Mouse (Mus musculus): Measurements from ENCODE around the gene Nkain2.

Nkain2 gene

DNA sequence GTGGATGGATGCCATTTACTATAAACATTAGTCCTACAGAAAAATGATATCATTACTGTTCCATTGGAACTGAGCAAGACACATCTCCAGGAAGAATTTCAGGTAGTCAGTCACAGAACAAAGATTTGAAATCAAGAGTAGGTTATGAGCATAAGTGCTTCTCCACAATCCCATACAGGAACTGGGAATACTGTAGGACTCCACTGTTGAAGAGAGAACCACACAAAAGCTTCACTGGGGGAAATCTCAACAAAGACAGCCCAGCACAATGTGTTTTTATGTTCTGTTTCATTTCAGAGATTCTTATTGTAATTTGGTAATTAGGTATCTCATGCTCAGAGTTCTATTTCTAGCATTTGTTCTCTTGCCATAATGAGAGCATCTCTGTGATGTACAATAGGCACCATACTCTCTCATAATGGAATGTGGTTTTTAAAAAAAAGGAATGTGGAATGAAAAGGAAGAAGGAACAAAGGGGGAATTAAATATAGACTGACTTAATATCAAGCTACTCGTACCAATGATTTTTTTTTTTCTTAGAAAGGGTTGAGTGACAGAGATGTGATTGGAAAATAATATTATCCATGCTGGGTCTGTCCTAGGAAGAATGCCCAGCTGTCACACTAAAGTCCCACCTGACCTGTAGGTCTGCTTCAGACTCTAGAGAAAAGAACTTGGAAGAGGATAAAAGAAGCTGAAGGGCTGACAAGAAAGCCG lies 313.5 kb downstream of the Nkain2 start:
- DNase-seq (ENCODE audit: low read depth, low spot score): no peak

DNA sequence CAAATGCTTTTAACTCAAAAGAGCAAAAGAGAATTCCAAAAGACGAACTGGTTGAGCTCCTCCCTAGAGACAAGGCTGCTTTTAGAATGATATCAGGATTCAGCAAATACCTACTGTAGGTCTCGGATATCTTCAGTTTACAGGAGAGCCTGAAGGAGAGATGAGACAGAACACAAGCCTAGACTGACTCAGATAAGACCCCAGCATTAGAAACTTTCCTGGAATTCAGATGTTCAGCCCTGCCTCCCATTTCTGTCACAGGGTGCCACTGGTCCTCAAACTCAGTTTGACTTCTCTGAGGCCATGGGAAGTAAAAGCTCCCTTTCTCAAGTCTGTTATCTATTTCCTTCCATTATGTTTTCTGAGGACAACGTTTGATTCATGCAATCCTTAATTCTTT lies 332.6 kb downstream of the Nkain2 start:
- DNase-seq (ENCODE audit: low read depth, low spot score): no peak

DNA sequence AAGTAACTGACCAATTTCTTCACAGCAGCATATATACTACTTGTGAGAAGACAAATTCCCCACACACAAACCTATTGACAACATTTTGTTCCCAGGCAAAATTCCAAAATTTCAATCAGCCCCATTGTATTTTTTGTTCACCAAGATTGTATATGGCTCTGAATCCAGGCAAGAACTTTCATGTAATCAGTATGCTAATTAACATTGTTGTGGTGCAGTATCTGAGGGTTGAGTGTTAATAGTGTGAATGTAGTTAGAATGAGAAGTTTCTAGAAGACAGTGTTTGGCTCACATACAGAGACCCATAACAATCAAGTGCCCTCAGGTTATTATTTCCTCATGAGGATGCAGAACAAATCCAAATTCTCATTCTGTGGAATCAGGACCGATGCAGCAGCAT lies 354.2 kb downstream of the Nkain2 start:
- DNase-seq (ENCODE audit: low read depth, low spot score): no peak

DNA sequence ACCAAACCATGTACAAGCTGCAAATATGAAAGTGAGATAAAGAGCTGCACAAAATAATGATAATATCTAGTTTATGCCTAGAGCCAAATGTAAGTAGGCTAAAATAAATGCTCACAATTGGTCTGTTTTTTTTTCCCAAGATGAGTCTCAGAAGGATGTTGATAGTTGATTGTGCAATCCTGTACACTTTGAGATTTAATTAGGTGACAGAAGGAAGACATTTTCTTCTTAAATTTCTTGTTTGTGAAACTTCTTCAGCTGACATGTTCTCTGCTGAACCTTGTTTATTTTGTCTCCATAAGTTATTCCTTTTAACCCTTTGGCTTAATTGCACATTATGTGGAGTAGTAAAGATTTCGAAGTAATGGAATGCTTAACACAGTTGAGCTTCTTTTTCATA lies 379.4 kb downstream of the Nkain2 start:
- no peak for DNase-seq (ENCODE audit: low read depth, low spot score)

DNA sequence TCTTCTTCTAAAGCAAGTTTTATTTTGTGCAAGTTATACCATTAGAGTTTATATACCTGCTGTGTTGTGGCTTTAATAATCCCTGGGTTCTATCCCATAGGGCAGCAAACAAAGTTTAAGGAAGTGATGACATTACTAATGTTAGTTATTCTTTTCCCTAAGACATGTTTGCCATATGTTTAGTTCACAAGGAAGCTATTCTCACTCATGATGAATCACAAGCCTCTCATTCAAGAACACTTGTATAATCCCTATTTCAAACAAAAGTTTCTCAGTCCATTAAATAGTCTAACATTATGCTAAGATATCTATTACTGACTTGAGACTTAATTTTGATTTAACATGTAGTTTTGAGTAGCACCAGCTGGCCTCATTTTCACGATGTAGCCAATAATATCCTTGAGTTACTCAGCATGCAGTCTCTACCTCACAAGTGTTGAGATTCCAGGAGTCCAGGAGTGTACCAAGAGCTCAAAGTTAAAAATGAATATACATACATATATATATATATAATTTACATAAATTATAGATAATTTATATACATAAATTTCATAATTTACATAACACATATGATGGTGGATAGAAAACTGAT lies 395.6 kb downstream of the Nkain2 start:
- DNase-seq (ENCODE audit: low read depth, low spot score): no peak

DNA sequence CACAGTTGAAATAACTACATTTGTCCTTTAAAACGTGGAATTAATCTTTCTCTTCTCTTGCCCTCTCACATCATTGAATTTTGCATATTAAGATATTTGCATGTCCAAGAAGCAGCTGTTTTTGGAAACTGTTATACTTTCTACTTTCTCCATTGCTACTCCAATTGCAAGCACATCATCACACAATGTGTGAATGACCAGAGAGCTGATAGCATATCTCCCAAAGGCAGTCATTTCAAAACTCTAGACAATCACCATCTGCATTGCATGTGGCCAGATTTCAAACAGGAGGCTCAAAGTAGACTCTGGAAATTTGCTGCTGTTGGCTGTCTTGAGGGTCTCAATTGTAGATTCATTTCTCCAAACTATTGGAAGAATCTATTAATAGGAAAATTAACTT lies 396.7 kb downstream of the Nkain2 start:
- DNase-seq (ENCODE audit: low read depth, low spot score): no peak

DNA sequence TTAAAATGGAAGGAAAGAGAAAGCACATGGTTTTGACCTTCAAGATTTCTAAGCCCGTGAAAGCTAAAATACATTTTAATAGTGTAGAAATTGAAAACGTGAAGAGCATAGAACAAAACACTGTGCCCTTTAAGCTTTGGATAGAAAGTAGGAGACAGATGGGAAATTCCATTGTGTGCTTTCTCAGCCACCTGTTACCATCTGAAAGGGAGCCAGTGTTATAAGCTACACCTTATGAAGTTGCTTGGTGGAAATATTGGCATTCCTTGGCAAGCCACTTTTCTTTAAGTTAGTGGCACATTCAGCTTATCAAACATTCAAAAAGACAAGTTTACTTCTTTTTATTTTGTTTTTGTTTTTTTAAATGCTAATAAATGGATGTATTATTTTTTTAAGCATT lies 427.5 kb downstream of the Nkain2 start:
- DNase-seq (ENCODE audit: low read depth, low spot score): no peak

DNA sequence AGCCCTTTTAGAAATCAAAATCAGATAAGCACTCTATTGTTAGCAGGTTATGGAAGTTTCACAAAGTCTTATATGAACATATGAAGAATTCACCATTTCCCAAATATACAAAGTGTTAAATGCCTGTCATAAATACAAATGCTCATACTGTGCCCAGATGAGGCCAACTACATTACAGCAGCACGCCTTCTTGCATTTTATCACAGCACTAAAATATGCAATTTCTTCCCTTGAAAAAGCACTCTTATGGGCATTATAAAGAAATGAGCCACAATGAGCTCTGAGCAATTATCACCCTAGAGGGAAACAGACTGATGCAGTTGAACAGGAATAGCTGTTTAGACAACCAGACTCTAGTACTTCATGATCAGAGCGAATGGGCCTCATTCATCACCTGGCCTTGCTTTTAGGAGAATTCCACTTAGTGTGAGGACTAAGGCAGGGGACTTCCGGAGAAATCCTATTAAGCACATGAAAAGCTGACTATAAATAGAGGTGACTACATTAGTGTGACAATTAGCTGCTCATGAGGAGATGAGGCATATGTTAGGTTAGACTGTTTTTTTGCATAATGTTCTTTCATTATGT lies 450.2 kb downstream of the Nkain2 start:
- DNase-seq (ENCODE audit: low read depth, low spot score): no peak

DNA sequence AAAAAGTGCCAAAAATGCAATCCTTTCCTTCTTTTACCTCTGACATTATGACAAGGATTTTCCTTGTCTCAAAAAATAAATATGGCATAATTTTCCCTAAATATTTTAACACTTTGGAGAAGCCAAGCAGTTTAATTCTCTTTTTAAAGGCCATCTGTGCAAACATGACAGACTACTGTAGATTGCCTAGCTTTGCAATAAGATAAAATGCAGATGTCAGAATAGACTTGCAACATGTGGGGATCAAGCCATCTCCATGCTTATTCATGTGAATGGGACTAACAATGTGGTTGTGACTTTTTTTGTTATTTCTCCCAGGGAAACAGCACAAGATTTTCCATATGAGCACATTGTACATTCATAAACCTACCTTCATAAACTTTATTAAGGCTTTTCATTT lies 476.0 kb downstream of the Nkain2 start:
- DNase-seq (ENCODE audit: low read depth, low spot score): no peak

DNA sequence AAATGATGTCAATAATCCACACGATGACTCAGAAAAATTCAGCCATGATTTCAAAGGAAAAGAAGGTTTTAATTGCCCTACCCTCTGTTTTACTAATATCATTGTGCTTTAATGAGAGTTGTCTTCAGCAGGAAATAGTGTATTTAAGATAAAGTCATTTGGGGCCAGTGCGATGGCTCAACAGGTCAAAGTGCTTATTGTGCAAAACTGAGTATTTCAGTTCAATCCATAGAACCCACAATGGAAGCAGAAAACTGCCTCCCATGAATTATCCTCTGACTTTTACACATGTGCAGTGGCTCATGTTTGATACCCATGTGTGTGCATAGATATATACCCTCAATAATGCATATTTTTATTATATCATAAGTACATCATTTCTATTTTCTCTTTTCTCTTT lies 478.9 kb downstream of the Nkain2 start:
- DNase-seq (ENCODE audit: low read depth, low spot score): no peak

DNA sequence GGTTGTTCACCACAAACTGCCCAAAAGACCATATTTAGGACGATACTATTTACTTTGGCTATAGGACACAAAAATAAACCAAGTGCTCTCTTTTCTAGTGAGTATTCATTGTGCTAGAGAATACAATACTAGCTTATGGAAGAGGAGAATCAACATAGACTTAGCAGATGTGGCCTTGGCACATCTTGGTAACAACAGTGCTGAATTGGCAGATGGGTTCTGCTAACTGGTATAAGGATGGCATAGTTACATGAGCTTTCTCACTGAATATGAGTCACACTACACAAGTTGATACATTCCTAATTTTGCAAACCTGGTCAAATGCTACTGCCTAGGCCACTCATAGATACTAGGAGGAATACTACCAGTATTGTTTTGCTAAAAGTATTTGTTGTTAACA lies 489.3 kb downstream of the Nkain2 start:
- DNase-seq (ENCODE audit: low read depth, low spot score): no peak

DNA sequence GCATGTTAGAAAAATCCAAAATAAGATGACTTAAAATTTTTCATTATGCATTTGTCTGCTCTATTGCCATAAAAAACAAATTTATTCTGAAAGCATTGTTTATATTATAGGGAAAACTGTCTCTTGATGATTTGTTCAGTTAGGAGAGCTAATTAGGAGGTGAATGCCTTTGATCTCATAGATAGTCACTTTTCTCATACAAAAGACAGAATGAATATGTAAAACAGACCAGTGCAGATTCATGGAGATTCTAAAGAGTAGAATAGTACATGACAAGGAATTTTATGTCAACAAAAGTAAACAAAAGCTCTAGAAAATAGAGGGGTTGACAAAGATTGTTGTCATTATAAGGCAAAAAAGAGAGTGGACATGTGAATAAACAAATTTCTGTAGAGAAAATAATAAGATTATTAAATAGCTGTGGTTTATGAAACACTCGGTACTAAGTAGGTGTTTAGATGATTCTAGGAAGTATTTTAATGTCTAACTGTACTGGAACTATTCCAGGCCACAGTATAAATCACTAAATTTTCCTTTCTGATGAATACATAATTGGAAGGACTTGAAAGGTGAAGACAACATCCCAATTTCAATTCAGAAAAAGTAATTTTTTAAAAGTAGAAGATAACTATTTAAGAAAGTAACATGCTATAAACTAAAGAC lies 496.3 kb downstream of the Nkain2 start:
- no peak for DNase-seq (ENCODE audit: low read depth, low spot score)

DNA sequence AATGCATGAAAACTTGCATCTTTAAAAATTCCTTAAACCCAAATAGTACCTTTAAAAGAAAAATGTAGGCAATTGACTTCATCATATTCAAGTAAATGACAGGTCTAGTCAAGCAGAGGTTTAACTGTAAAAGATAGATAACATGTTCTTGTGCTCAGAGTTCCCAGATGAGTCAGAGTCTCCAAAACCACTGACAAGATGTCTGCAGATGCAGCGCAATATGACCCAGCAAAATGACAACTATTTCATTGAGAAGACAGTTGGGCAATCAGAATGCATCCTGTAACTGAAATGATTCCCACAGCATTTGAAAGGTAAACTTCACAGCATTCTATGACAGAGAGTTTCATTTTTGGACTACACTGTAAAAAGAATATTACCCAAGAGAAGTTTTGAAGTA lies 496.9 kb downstream of the Nkain2 start:
- no peak for DNase-seq (ENCODE audit: low read depth, low spot score)

DNA sequence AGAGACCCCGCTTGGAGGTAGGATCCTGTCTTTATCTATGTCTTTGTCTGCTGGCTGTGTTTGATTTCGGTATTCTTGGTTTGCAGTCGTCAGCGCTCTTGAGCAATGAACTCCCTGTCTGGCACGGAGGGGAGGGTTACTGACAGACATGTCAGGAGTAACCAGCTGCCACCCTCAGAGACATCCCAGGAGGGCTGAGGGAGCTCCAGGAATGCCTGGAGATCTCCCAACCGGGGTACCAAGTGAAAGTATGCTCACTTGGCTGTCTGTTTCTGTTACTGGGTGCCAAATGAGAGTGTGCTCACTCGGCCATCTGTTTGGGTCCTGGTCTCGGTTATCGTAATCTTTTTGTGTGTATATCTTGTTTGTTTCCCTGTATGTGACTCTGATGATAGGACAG lies 577.5 kb downstream of the Nkain2 start:
- no peak for DNase-seq (ENCODE audit: low read depth, low spot score)

DNA sequence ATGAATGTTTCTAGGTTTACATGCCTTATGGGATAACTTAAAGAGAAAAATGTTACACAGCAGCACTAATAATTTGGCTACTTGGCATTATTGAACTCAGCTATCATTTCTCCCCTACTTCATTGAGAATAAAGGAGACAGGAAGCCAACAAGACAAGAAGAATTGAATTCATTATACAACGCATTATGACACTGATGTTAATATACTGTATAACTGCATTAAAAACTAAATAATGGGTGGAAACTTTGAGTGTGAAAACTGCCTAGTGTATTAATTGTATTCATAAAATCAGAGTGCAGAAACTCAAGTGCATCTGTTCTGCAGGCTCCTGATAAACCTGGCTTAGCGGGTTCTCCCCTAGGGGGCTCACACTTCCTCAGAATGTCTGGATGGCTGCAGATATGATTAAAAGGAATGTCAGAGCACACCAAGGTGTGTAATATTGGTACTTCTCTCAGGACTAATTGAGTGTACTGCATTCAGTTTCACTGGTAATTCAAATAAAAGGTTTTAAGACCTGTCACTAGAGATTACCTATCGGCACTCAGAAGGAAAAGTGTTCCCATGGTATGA lies 589.2 kb downstream of the Nkain2 start:
- DNase-seq (ENCODE audit: low read depth, low spot score): no peak

DNA sequence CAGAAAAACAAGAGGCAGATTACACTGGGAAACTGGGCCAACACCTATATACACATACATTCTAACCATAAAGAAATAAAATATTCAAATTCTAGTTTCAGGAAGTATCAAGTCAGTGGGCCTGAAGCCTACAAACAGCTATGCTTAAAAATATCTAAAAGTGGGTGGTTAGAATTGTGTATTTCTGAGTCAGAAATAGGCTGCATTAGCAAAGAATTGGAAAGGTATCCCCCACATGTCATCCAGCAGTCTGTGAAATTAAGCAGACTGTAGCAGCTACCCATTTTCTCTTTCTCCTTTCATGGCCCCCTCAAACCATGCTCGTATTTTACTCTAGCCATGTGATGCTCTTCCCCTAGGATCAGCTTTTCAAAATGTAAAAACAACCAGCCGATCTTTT lies 599.8 kb downstream of the Nkain2 start:
- DNase-seq (ENCODE audit: low read depth, low spot score): no peak

DNA sequence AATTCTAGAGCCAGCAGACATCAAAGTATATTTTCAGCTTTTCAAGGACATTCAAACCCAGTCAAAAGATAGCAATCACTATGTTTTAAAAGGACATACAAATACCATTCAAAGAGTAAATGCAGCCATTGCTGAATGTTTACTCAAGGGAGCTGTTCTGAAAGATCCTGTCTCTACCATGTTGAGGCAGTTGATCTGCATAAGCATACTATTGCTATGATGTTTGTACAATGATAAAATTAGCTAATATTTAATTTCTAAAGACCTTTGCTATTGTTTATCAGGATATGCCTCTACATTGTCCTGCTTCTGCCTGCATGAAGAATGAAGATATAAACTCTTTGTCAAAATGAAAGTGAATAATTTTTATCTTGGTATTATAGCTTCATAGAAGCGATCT lies 606.6 kb downstream of the Nkain2 start:
- no peak for DNase-seq (ENCODE audit: low read depth, low spot score)

DNA sequence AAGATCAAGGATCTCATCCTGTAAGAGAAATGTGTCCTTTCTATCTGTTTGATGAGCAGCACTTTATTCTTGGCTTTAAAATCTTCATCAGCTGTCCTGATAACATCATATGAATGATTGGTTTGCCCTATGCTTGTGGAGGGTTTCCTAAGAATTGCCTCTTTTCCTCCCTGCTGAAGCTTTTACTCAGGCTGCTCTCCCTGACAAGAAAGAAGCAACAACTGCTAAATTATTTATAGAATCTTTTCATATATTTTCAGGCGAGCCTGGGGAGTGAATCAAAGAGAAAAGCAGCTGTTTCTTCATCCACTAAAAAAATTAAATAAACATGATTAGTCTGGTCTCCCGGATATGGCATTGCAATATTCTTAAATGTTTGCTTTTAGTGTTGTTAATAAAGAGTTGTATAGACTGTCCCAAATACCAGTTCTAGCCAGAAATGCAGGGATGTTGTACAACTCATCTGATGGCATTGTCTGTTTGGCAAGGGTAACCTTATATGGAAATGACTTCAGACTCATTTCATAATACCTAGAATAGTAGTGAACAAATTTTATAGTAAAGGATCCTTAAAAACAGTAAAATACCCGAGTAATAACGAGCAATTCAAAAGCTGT lies 646.9 kb downstream of the Nkain2 start:
- DNase-seq (ENCODE audit: low read depth, low spot score): no peak

DNA sequence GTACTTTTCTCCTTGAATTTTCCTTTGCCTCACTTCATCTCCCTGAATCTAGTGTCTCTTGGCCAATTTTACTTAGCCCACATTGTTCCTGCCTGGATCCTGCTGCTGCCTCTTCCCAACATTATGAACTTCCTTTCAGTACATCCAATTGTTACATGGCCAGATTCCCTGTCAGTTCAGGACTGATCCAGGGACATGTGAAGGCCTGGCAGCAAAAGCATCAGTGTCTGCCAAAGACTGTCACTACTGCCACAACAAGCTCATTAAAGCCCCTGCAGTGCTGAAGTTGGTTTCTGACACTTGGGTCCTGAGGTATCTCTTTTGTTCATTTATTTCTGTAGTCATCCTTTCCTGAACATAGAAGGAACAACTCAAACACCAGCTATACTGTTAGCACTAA lies 649.1 kb downstream of the Nkain2 start:
- no peak for DNase-seq (ENCODE audit: low read depth, low spot score)

DNA sequence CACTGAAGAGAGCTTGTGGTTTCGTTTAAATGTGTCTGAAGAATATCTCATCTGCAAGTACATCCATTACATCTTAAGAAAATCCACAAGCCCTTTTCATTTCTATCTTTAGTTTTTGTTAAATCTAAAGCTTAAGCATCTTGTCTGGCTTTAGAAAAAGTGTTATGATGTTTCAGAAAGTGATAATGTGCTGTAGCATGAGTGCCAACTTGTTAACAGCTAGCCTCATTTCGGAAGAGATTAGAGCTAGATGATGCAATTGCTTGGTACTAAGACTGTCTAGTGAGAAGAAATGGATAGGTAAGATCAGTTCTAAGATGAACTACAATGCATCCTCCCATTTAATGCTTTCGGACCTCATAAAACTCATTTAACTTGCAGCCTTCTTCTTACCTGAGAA lies 707.3 kb downstream of the Nkain2 start:
- no peak for DNase-seq (ENCODE audit: low read depth, low spot score)

DNA sequence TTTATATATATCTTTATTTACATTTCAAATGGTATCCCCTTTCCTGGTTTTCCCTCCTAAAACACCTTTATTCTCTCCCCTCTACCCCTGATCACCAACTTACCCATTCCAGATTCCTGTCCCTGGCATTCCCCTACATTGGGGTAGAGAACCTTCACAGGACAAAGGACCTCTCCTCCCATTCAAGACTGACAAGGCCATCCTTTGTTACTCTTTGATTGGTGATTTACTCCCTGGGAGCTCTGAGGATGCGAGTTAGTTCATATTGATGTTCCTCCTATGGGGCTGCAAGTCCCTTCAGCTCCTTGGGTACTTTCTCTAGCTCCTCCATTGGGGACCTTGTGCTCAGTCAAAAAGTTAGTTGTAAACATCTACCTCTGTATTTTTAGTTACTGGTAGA lies 798.9 kb downstream of the Nkain2 start:
- no peak for DNase-seq (ENCODE audit: low read depth, low spot score)

DNA sequence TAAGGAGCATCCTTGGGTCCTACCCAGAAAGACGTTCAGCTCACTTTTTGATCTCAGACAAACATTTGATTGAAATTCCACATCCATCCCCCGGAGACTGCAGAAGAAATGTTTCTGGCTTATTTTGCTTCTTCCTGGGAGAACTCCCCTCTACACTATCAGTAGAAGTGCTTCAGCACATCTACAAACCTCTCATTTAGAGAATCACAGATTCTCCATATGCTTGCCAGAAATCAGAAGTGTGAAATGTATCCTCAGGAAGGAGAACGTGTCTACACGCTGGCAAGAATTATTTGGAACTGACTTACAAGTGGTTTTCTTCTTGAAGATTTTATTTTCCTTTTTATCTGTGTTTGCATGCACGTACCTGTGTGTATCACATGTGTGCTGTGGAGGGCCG lies 829.9 kb downstream of the Nkain2 start:
- DNase-seq (ENCODE audit: low read depth, low spot score): no peak
